Mouse (Mus musculus) cerebellum, postnatal 10 days (tissue): ENCODE measurements at regions not wholly inside any gene's neighbourhood (a gene's known extent, or its start where the extent isn't known, plus 50 kb on each side); places are given as distances from the start of the nearest gene placed in this dataset.

Experiments used
- DNase-seq, 2 experiments: peaks; one replicate each; pipeline ENCODE4 v3.0.0; 2021; ENCODE audit warnings: mixed read lengths in 2 of 2

DNA sequence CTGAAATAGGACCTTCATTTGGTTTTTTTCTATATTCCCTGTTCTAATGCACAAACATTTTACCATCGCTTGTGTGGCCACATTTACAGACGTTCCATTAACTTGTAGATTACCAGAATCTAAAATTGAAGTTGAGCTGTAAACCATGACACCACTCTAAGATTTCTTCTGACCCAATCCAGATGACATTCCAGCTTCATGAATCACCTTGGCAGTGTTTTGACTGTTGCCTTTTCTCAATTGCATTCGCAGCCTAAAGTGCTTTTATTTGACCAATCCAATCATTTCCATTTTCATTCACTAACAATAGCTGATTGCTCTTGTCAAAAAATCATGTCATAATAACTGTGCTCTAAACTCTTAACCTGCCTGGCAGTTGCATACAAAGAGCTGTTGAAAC, 144.8 kb downstream of the Mdfic start:
- DNase-seq = no peak

DNA sequence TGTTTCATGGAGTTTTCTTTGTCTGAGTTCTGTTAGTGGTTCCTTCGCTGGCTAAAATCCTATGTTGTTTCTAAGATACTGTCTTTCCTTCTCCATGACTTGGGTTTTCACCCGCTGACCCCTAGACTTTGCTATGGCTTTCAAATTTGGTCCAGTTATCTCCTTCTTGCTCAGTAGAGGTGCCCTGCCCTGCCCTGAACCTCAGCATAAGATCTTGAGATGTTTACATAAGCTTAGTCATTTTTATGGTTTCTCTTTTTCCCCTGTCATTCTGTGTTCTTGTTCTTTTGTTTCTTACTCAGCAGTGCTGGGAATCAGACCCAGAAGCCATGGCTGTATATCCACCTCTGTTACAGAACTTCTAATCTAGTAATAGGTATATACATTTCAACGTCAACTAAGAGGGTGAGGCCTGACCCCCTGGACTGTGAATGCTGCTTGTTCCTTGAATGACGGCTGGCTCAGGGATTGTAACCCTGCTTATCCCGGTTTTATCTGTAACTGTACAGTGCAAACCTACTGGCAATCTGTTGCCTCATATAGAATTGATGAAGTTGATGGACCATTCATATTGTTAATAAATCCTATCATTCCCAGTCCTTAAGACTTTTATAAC, 161.9 kb downstream of the Mdfic start:
- no peak for DNase-seq

DNA sequence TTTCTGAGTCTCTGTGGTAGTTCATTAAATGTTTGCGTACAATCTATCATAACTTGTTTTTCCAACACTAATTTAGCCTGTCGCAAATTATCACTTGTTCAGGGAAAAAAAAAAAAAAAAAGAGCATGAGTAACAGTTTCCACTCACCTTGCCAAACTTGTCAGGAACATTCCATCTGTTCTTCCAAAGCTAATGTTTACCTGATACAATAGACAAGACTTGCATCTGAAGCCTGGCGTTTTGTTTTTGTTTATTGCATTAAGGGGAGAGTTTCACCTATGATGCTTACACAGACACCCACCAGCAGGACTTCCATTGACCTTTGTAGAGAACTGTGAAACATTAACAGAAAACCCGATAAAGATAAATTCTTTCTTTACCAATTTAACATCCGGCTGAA, 172.6 kb downstream of the Mdfic start:
- DNase-seq = no peak

GRCm38 (mm10) chr6:15900495-15900894, 180.0 kb downstream of the Mdfic start:
- DNase-seq = no peak

- DNase-seq = no peak
Measured at GRCm38 (mm10) chr6:15902665-15903274, 182.3 kb downstream of the Mdfic start.

- DNase-seq = no peak
Measured at GRCm38 (mm10) chr6:15910420-15911167, 190.1 kb downstream of the Mdfic start.

DNA sequence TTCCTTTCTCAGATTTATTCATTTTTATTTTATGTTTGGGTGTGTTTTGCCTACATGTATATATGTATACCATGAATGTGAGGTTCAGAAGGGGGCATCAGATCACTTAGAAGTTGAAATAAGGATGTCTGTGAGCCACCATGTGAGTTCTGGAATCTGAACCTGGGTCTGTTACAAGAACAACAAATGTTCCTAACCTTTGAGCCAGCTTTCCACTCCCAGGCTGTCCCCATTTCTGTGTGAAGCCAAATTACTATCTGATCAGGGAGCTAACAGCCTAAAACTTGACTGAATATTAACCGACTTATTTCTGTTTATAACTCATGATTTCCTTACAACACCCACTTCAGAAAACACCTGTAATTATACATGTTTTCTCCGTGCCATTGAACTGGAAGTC, 209.2 kb downstream of the Mdfic start:
- DNase-seq = no peak

DNA sequence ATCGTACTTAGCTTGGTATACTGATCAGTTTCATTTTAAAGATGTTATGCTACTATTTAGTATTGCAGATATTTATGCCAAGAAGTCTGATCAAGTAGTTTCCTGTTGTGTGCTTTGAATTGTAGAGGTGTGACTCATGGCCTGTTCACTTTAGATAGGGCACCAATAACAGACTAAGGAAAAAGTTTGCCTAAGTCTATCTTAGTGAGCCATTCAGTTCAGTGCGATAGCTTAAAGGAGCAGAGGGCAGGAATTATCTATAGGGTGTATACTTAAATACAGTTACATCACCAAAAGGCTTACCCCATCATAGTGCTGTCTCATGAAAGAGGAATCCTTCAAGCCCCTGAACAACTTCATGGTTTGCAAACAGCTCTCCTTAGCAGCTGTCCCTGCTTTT, 229.8 kb downstream of the Mdfic start:
- DNase-seq = no peak

DNA sequence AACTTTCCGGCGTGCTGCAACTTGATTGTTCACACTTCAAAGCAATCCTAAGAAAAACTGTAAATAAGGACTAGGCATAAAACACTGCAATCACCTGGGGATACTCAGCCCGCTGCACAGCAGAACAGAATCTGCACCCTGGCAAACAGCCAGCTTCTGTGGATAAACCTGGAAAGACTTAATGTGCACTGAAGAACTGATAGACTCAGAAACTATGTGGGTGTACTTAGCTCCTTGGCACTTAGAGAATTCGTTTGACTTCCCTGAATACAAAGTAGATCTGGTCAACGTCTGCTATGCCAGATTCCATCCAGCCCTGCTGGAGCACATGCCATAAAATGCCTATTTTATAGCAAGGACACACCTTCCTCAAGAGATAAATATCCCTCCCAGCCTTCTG, 266.9 kb downstream of the Mdfic start:
- DNase-seq = peak; percentile 49 to 54
